In the genomic region with DNA sequence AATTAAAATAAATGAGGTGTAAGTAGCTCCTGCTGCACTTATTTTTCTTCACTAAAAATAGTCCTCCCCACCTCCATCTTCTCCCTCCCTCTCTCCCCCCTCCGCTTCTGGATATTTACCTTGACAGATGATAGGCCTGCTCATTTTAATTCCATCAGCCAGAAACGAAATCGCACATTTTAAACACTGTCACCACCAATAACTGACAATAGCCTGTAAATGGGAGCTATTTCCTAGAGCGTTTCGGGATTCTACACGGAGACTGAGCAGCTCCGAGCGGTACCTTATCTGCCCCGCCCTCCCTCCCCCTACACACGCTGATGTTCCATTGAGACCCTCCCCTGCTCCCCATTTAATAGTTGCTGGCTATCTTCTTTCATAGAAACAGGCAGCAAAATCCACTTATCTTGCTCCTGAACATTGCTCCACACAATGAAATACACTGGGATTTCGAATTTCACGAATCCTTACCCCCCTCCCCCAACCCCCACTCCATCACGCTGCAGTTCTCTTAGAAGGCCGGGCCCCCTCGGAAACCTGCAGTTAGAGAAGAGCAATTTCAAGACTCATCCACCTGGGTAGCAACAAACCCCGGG, we compare ENCODE assay signal across 9 mouse cellular contexts. TPM values are rescaled to one million over a fixed set of nuclear protein-coding genes. Genes with fewer than 3 reads are reported as not detected.
DNase-seq lines count a peak whose midpoint lies in the region; ATAC-seq and TF ChIP-seq lines count a peak whose summit lies in the region.
"Had no signal": no experiment of that assay in that cellular context is flagged by ENCODE, and none has a peak within 500 bp of the region (broad histone marks: within the 10 kb centered on the region; RNA-seq: fewer than 3 reads in every experiment).

No protein-coding gene starts in this region.

- peaks cover 3% of the 10 kb centered on the region; the same call in 1 of the 2 replicates for H3K9me3 ChIP-seq in stomach, embryonic 14.5 days (ENCODE audit: control insufficient read depth, low read depth, low read length)
- H3K9me3 ChIP-seq in stomach, postnatal 0 days (ENCODE audit: control insufficient read depth, low read length), result no peaks in the 10 kb centered on the region
- H3K9me3 ChIP-seq in forebrain, embryonic 16.5 days (ENCODE audit: control insufficient read depth, low read length), result peaks cover 6% of the 10 kb centered on the region
- peaks cover 4% of the 10 kb centered on the region; the same call in 1 of the 2 replicates for H3K9me3 ChIP-seq in limb, embryonic 12.5 days
- H3K9me3 ChIP-seq: limb, embryonic 15.5 days had no signal

- 8% methylated on average over 16 of the region's 16 CpGs for WGBS in stomach, embryonic 14.5 days
- 9% methylated on average over 16 of the region's 16 CpGs for WGBS in stomach, postnatal 0 days
- WGBS in forebrain, embryonic 16.5 days, result 6% methylated on average over 16 of the region's 16 CpGs
- WGBS in limb, embryonic 12.5 days, result 8% methylated on average over 16 of the region's 16 CpGs

- no peak overlapping the region for H3K9ac ChIP-seq in stomach, embryonic 14.5 days (replicated peaks; ENCODE audit: low read depth, low read length)
- no peak overlapping the region for H3K9ac ChIP-seq in stomach, postnatal 0 days (ENCODE audit: low read length)
- H3K9ac ChIP-seq in forebrain, embryonic 16.5 days (replicated peaks; ENCODE audit: low read depth, low read length), result peak overlapping the region; percentile 31
- H3K9ac ChIP-seq in limb, embryonic 12.5 days (replicated peaks), result no peak overlapping the region
- H3K9ac ChIP-seq: limb, embryonic 15.5 days had no signal

- H3K4me2 ChIP-seq in stomach, embryonic 14.5 days (replicated peaks; ENCODE audit: low read depth, low read length), result 0 out of 2 replicates have a peak overlapping the region, but pooled peaks have one; percentile 13
- no peak overlapping the region for H3K4me2 ChIP-seq in stomach, postnatal 0 days (replicated peaks; ENCODE audit: low read depth)
- H3K4me2 ChIP-seq in forebrain, embryonic 16.5 days (ENCODE audit: low read length), result peak overlapping the region; percentile 28
- peak overlapping the region; percentile 39 for H3K4me2 ChIP-seq in limb, embryonic 12.5 days
- H3K4me2 ChIP-seq: limb, embryonic 15.5 days had no signal

- TF ChIP-seq EP300 in stomach, postnatal 0 days (optimal IDR thresholded peaks at IDR 0.05), result no peak

- 0 out of 2 replicates have a peak, but pooled peaks cover 5% of the 10 kb centered on the region for H3K4me1 ChIP-seq in stomach, embryonic 14.5 days (ENCODE audit: control insufficient read depth, insufficient read depth, low read length)
- H3K4me1 ChIP-seq in stomach, postnatal 0 days (replicated peaks; ENCODE audit: control insufficient read depth, insufficient read depth), result no peaks in the 10 kb centered on the region
- peaks cover 31% of the 10 kb centered on the region for H3K4me1 ChIP-seq in forebrain, embryonic 16.5 days (replicated peaks; ENCODE audit: control insufficient read depth, insufficient read depth, low read length)
- H3K4me1 ChIP-seq in limb, embryonic 12.5 days (replicated peaks), result peaks cover 29% of the 10 kb centered on the region

- ATAC-seq in stomach, embryonic 14.5 days (ENCODE audit: insufficient number of reproducible peaks, insufficient read depth, low FRiP score, low read depth), result no peak
- ATAC-seq in stomach, postnatal 0 days (ENCODE audit: low FRiP score, low TSS enrichment), result no peak
- peak; percentile 43 for ATAC-seq in forebrain, embryonic 16.5 days
- ATAC-seq in limb, embryonic 12.5 days (ENCODE audit: insufficient number of reproducible peaks, insufficient read depth, low FRiP score, low TSS enrichment, low read depth), result no peak

- no peaks in the 10 kb centered on the region for H3K36me3 ChIP-seq in stomach, embryonic 14.5 days (ENCODE audit: control insufficient read depth, insufficient read depth, low read length)
- no peaks in the 10 kb centered on the region for H3K36me3 ChIP-seq in stomach, postnatal 0 days (ENCODE audit: control insufficient read depth, insufficient read depth, low read length)
- no peaks in the 10 kb centered on the region for H3K36me3 ChIP-seq in forebrain, embryonic 16.5 days (ENCODE audit: control insufficient read depth, insufficient read depth)
- no peaks in the 10 kb centered on the region for H3K36me3 ChIP-seq in limb, embryonic 12.5 days
- H3K36me3 ChIP-seq: limb, embryonic 15.5 days had no signal

- H3K4me3 ChIP-seq in stomach, embryonic 14.5 days (ENCODE audit: low read depth, low read length), result no peak overlapping the region
- no peak overlapping the region for H3K4me3 ChIP-seq in stomach, postnatal 0 days (ENCODE audit: low read depth, low read length)
- 0 out of 2 replicates have a peak overlapping the region, but pooled peaks have one; percentile 11 for H3K4me3 ChIP-seq in forebrain, embryonic 16.5 days (replicated peaks; ENCODE audit: low read length)
- peak overlapping the region; percentile 12; the same call in 1 of the 2 replicates for H3K4me3 ChIP-seq in limb, embryonic 12.5 days (replicated peaks)
- no peak overlapping the region for H3K4me3 ChIP-seq in layer of hippocampus, adult 2 months
- H3K4me3 ChIP-seq: limb, embryonic 15.5 days had no signal

- no peak for DNase-seq in stomach, postnatal 0 days (ENCODE audit: low spot score)
- DNase-seq in layer of hippocampus, adult 2 months (ENCODE audit: low spot score in 2 of 2), result no peak
- no peak for DNase-seq in left cerebral cortex, adult 9 months (ENCODE audit: low spot score in 2 of 2)
- DNase-seq in urinary bladder, postnatal 14 days (ENCODE audit: low spot score), result no peak

- no peak overlapping the region for H3K27ac ChIP-seq in stomach, embryonic 14.5 days (ENCODE audit: low read length)
- H3K27ac ChIP-seq in stomach, postnatal 0 days (replicated peaks), result no peak overlapping the region
- H3K27ac ChIP-seq in forebrain, embryonic 16.5 days (ENCODE audit: low read length), result peak overlapping the region; percentile 80
- H3K27ac ChIP-seq in limb, embryonic 12.5 days, result no peak overlapping the region
- H3K27ac ChIP-seq in layer of hippocampus, adult 2 months, result no peak overlapping the region
- H3K27ac ChIP-seq: limb, embryonic 15.5 days had no signal

- H3K27me3 ChIP-seq in stomach, embryonic 14.5 days (ENCODE audit: control insufficient read depth, insufficient read depth, low read length), result 0 out of 2 replicates have a peak, but pooled peaks cover 8% of the 10 kb centered on the region
- H3K27me3 ChIP-seq in stomach, postnatal 0 days (ENCODE audit: control insufficient read depth, insufficient read depth, low read length), result no peaks in the 10 kb centered on the region
- no peaks in the 10 kb centered on the region for H3K27me3 ChIP-seq in forebrain, embryonic 16.5 days (replicated peaks; ENCODE audit: control insufficient read depth, insufficient read depth, low read length)
- H3K27me3 ChIP-seq in limb, embryonic 12.5 days, result peaks cover 94% of the 10 kb centered on the region

- no peak for TF ChIP-seq CTCF in stomach, postnatal 0 days (IDR thresholded peaks at IDR 0.05; ENCODE audit: low read depth)
- no peak for TF ChIP-seq CTCF in layer of hippocampus, adult 2 months (conservative IDR thresholded peaks at IDR 0.05)

RNA-seq across cellular contexts. Expression of a gene that starts 4.4 kb away (rescaled TPM):
- 0.11 and 0.54 TPM in 2 replicates for polyA plus RNA-seq in stomach, embryonic 14.5 days (2014; fragmentation: Nextera tagmentation; extraction: Ambion mirVana)
- polyA plus RNA-seq in stomach, postnatal 0 days (2015; fragmentation: Nextera tagmentation; extraction: Ambion mirVana), result 0.07 and 0.22 TPM in 2 replicates
- 2.8 and 3.7 TPM in 2 replicates for polyA plus RNA-seq in forebrain, embryonic 16.5 days (2015; fragmentation: Nextera tagmentation; extraction: Ambion mirVana)
- polyA plus RNA-seq in limb, embryonic 12.5 days (2016; fragmentation: Nextera tagmentation; extraction: Ambion mirVana), result 0.08 TPM in 1 of 2 replicates, not detected in the other
- 1 to 10 TPM; 4.9 to 6.4 TPM for total RNA-seq in layer of hippocampus, adult 2 months (2021)
- polyA plus RNA-seq: heart, postnatal 0 days had no signal

RNA-seq across cellular contexts. Expression of a gene that starts 36.0 kb away (rescaled TPM):
- 3.6 and 3.7 TPM in 2 replicates for polyA plus RNA-seq in stomach, embryonic 14.5 days (2014; fragmentation: Nextera tagmentation; extraction: Ambion mirVana)
- 3.9 and 4.0 TPM in 2 replicates for polyA plus RNA-seq in stomach, postnatal 0 days (2015; fragmentation: Nextera tagmentation; extraction: Ambion mirVana)
- 80.6 and 92.7 TPM in 2 replicates for polyA plus RNA-seq in forebrain, embryonic 16.5 days (2015; fragmentation: Nextera tagmentation; extraction: Ambion mirVana)
- 1.9 and 2.9 TPM in 2 replicates for polyA plus RNA-seq in limb, embryonic 12.5 days (2016; fragmentation: Nextera tagmentation; extraction: Ambion mirVana)
- total RNA-seq in layer of hippocampus, adult 2 months (2021), result 100 to 1,000 TPM; 315 to 350 TPM

RNA-seq across cellular contexts. Expression of a gene that starts 53.4 kb away (rescaled TPM):
- not detected in 2 replicates for polyA plus RNA-seq in stomach, embryonic 14.5 days (2014; fragmentation: Nextera tagmentation; extraction: Ambion mirVana)
- polyA plus RNA-seq in stomach, postnatal 0 days (2015; fragmentation: Nextera tagmentation; extraction: Ambion mirVana), result not detected in 2 replicates
- polyA plus RNA-seq in forebrain, embryonic 16.5 days (2015; fragmentation: Nextera tagmentation; extraction: Ambion mirVana), result not detected in 2 replicates
- not detected in 2 replicates for polyA plus RNA-seq in limb, embryonic 12.5 days (2016; fragmentation: Nextera tagmentation; extraction: Ambion mirVana)
- total RNA-seq in layer of hippocampus, adult 2 months (2021), result not detected
- polyA plus RNA-seq: heart, postnatal 0 days; limb, embryonic 15.5 days had no signal

Comparison
In these comparisons a context has a peak if more than half of its experiments do, and no peak if none do; other contexts are left out.
1. H3K4me3 ChIP-seq: peak in forebrain, embryonic 16.5 days (single experiment) and limb, embryonic 12.5 days (single experiment); none in stomach, embryonic 14.5 days (single experiment), stomach, postnatal 0 days (single experiment) and layer of hippocampus, adult 2 months (single experiment).
2. RNA of a gene that starts 36.0 kb away (polyA plus RNA-seq): 80.6 to 92.7 TPM in forebrain, embryonic 16.5 days; 3.9 to 4.0 TPM in stomach, postnatal 0 days, 3.6 to 3.7 TPM in stomach, embryonic 14.5 days and 1.9 to 2.9 TPM in limb, embryonic 12.5 days; every median in the first group is over 10 times any median in the second.